Mouse (Mus musculus): ENCODE measurements around the gene Crtc3.

Crtc3 gene

DNA sequence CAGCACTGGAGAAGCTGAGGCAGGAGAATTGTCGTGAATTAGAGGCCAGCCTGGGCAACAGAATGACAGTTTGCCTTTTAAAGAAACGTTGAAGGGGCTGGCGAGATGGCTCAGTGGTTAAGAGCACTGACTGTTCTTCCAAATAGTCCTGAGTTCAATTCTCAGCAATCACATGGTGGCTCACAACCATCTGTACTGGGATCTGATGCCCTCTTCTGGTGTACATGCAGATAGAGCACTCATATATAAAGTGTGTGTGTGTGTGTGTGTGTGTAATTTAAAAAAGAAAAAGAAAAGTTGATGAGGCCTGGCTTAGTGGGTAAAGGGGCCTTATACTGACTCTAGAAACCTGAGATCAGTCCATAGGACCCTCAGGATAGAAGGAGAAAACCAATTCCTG lies 133.5 kb downstream of the Crtc3 start:
- no peak for DNase-seq (ENCODE audit: low spot score in 2 of 2)

DNA sequence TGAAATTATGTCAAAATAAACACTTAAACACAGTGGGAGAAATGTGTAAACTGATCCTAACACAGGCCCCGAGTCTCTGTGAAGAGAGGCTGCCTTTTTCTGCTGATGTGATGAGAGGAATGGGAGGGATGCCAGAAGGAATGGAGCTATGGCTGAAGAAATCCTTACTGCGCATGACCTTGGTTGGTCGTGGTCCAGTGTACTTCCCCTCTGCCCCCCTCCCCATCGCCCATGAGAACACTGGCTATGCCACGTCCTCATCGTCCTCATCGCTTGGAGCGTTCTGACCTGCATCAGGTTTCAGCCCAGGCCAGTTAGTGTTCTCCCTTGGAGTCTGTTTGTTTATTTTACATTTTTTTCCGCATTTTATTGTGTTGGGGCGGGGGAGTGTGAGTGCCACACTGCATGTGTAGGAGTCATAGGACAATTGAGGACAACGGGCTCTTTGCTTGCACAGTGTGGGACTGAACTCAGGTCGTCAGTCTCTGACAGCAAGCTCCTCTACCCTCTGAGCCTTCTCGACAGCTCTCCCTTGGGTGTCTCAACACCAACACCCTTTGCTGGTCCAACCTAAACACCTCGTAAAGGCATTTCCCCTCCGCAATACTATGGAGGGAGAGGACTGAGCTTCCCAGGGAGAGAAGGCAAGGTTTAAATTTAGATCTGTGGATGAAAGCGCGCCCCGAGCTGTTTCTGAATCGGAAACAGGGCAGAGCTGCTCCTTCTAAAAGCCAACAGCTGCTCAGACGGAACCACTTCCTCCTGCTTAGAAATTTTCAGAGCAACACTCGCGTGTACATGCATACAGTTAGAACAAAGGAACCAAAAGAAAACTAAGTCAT lies 134.3 kb downstream of the Crtc3 start:
- peak; percentile 37 to 39 for DNase-seq (ENCODE audit: low spot score in 2 of 2)

DNA sequence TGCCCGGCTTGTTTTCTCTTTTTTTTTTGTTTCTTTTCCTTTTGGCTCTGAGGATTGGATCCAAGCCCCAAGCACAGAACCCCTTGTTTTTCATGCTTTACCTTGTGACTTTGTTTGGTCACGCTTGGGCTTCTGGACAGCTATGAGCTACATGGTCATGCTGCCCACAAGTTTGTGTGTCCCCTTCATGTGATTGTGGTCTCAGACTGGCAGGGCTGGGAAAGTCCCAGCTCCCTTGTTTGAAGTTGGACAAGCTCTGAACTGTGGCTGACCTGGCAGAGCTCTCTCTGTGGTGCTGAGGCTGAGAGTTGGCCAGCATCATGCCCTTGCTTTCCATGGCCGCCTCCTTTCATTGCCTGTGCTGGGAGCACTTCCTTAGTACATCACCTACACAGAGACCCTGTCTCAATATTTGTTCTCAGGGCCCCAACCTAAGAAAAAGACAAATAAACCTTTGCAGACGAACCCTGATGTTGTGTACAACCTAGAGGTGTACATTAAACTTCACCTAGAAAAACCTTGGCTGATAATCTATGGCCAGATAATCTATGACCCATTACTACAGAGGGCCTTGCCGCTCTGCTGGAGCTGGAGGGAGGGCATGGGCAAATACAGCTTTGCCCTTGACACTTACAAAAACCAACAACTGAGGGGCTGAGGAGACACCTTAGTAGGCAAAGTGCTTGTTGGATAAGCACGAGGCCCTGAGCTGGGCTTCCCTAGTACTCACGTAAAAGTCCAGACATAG lies 140.0 kb downstream of the Crtc3 start:
- DNase-seq (ENCODE audit: low spot score in 2 of 2) = no peak

DNA sequence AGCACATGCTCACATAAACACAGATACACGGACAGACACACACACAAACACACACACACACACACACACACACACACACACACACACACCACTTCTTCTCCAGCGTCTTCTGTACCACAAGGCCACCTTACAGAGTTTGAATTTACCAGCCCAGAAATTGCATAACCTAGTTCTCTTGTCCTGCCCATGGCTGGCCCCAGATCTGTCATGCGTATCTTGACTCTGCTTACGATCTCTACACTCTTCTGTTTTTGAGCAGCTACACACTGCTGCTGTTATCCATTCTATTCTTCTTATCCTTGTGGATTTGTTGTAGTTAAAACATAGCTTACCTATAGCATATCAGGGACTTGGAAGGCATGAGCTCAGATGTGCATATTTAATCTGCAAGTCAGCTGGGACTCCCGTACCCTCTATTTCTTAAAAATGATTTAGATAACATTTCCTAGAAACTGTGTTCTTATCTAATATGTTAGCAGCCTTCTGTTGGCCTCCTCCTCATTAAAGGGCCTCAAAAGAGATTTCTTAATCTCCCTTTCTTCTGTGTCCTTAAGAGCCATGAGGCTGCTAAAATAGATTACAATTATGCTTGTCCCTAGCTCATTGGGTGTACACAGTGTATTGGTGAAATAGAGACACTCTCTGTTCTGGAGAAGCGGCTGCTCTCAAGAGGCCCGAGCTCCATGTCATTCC lies 146.4 kb downstream of the Crtc3 start:
- DNase-seq (ENCODE audit: low spot score in 2 of 2) = no peak

DNA sequence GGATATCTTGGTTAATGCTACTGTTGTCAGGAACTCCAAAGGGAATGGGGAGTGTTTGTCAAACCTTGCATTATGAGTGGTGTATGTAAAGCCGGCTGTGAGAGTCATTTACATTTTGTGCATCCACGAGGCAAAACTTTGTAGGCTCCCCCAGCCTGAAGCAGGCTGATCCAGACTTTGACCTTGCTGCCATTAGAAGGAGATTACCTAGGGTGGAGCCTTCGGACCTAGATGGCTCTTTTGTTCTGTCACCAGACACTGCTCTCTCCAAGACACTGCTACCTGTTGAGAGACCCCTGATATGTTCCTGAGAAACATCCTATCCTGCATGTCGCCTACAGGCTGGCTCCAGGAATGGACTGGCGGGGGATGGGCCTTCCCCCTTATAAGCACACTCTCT lies 149.1 kb downstream of the Crtc3 start:
- no peak for DNase-seq (ENCODE audit: low spot score in 2 of 2)

Measured in right cerebral cortex, adult 2 months (tissue).